Mouse (Mus musculus): ENCODE measurements at regions not wholly inside any gene's neighbourhood (a gene's known extent, or its start where the extent isn't known, plus 50 kb on each side); places are given as distances from the start of the nearest gene placed in this dataset.

GRCm38 (mm10) chr3:17789454-17790196 is 158.6 kb upstream of the Cypt12 start:
- no peak for TF ChIP-seq GATA1 (IDR thresholded peaks at IDR 0.05; ENCODE audit: low read depth, low read length)
- no peak for TF ChIP-seq POLR2A (IDR thresholded peaks at IDR 0.05; ENCODE audit: control insufficient read depth in 1 of 2, insufficient read depth in 1 of 2, low read depth in 1 of 2, low read length in 2 of 2, poor library complexity in 1 of 2)
- TF ChIP-seq ELF1 (IDR thresholded peaks at IDR 0.05; ENCODE audit: low read depth, low read length), result no peak
- no peak for TF ChIP-seq MYB (IDR thresholded peaks at IDR 0.05; ENCODE audit: low read depth, low read length)
- no peak for TF ChIP-seq CTCF (IDR thresholded peaks at IDR 0.05 in 2 of 3, conservative IDR thresholded peaks at IDR 0.05 in 1 of 3; ENCODE audit: control insufficient read depth in 1 of 3, insufficient read depth in 1 of 3, low read depth in 2 of 3, low read length in 3 of 3, poor library complexity in 1 of 3, severe bottlenecking in 1 of 3)
- TF ChIP-seq ZNF384 (IDR thresholded peaks at IDR 0.05; ENCODE audit: low read depth, low read length), result no peak
